Mouse (Mus musculus) kidney, embryonic 16.5 days (tissue): Measurements from ENCODE around the gene Prkch. TPM values are rescaled to one million over a fixed set of nuclear protein-coding genes. Genes with fewer than 3 reads are reported as not detected.
"Not testable (repeated sequence)": the region's sequence is repeated elsewhere in the genome, so short reads cannot be mapped to it uniquely, and the experiment has no call there.

Source experiments
- ATAC-seq: fragments of 200-750 bp; cut with Nextera tagmentation; 2 replicates; pipeline ENCODE4 v1.8.0; 2017; ENCODE audit warnings: moderate TSS enrichment; ENCODE audit not compliant: low FRiP score, low TSS enrichment
- H3K27ac ChIP-seq: fragments of 300-500 bp; sonication (generic); 2 replicates; pipeline ENCODE4 v1.5.1; 2014; ENCODE audit warnings: low read length
- H3K27me3 ChIP-seq: fragments of 300-500 bp; sonication (generic); 2 replicates; pipeline ENCODE4 v1.6.1; 2014; ENCODE audit warnings: low read length, control low read depth, mixed read lengths; ENCODE audit not compliant: insufficient read depth
- H3K36me3 ChIP-seq: fragments of 300-500 bp; sonication (generic); 2 replicates; pipeline ENCODE4 v1.6.1; 2014; ENCODE audit warnings: low read length, control low read depth, mixed read lengths; ENCODE audit not compliant: insufficient read depth
- H3K4me1 ChIP-seq: fragments of 300-500 bp; sonication (generic); 2 replicates; pipeline ENCODE4 v1.6.1; 2014; ENCODE audit warnings: low read length, control low read depth, mixed read lengths; ENCODE audit not compliant: insufficient read depth
- H3K4me2 ChIP-seq: fragments of 300-500 bp; sonication (generic); replicated peaks from 2 replicates; pipeline ENCODE4 v1.6.1; 2014; ENCODE audit warnings: low read depth, low read length
- H3K4me3 ChIP-seq: fragments of 300-500 bp; sonication (generic); 2 replicates; pipeline ENCODE4 v1.5.1; 2014; ENCODE audit warnings: mild to moderate bottlenecking, low read length
- H3K9ac ChIP-seq: fragments of 300-500 bp; sonication (generic); replicated peaks from 2 replicates; pipeline ENCODE4 v1.6.1; 2014; ENCODE audit warnings: low read length
- H3K9me3 ChIP-seq: fragments of 300-500 bp; sonication (generic); 2 replicates; pipeline ENCODE4 v1.6.1; 2016; ENCODE audit warnings: low read length, control low read depth
- WGBS: fragments of 180-500 bp; shearing (Covaris S2); extraction: QIAGEN DNeasy Blood & Tissue Kit; methylation state at CpG from one replicate; pipeline ENCODE4 v1.1.7; 2014; 5-methylcytosine and 5-hydroxymethylcytosine counted together
- polyA plus RNA-seq: library from polyadenylated mRNA; unstranded; fragments of >200 nt; fragmentation: Nextera tagmentation; extraction: Ambion mirVana; gene quantifications from 2 replicates; pipeline ENCODE4 v1.2.1, GENCODE M21; 2015

Gene Prkch
- polyA plus RNA-seq = 9.8 and 10.5 TPM in 2 replicates

DNA sequence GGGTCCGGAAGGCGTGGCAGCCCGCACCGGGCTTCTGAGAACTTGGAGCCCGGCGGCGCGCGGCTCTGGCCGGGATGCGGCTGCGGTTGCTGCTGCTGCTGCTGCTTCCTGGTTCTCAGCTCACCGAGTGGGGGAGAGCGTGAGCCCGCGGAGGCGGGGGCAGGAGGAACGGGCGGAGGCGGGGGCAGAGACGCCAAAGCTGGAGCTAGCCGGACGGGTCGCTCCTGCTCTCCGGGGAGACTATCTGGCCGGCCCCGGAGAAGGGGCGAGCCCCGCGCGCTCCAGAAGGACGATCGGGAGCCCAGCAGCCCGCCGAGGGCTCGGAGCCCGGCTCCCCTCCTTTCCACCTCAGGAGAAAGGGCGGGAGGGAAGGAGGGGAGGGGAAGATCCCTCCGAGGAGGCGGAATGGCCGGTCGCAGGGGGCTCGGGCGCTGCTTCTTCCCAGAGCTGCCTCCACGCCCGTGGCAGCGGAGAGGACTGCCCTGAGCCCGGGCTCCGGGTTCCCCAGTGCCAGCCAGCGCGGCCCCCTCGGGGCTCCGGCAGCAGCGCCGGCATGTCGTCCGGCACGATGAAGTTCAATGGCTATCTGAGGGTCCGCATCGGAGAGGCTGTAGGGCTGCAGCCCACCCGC lies at the start of gene Prkch:
TSS of gene Prkch (plus strand) at position 187 of the 631 bp plus-strand sequence.
- H3K27me3 ChIP-seq = peaks cover 25% of the 10 kb centered on the region
- ATAC-seq = peak; percentile 96
- peaks cover 12% of the 10 kb centered on the region for H3K4me1 ChIP-seq
- peak within 1 kb of the TSS; percentile 90 for H3K9ac ChIP-seq
- H3K9me3 ChIP-seq = no peaks in the 10 kb centered on the region
- H3K4me2 ChIP-seq = peak within 1 kb of the TSS; percentile 85
- under 1% methylated on average over 59 of the region's 61 CpGs for WGBS
- no peaks in the 10 kb centered on the region for H3K36me3 ChIP-seq
- H3K27ac ChIP-seq = peak within 1 kb of the TSS; percentile 79
- peak within 1 kb of the TSS; percentile 80 for H3K4me3 ChIP-seq

DNA sequence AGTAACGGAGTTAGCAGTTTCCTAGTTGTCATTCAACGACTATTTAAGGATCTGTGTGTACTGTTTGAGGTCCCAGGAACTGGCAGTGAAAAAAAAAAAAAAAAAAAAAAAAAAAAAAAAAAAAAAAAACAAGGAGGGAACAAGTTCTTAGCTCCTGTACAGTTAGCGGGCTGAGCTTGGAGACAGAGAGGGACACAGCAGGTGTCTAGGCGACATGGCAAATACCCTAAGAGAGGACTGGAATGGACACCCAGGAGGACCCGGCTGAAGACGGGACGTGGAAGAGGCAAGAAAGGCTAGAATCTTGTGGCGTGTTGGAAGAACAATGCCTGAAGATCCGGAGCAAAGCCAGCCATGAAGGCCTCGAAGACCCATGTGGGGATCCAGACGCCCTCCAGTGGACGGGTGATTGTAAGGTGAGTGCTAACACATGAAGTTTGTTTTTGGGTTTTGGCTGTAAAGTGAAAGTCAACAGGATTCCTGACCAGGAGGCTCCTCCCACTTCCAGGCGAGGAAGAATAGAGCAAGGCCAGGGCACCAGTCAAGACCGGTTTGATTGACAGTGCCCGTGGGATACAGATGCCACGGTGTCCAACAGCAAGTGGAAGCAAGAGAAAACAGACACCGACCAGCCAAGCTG lies 47.0 kb upstream of the Prkch start:
- Histone ChIP-seq H3K9me3 (no peaks in the 10 kb centered on the region), H3K4me3 (peak overlapping the region; percentile 26), H3K9ac (no peak overlapping the region), H3K27me3 (peaks cover 20% of the 10 kb centered on the region), H3K4me2 (peak overlapping the region; percentile 49), H3K27ac (no peak overlapping the region), H3K36me3 (no peaks in the 10 kb centered on the region), H3K4me1 (no peaks in the 10 kb centered on the region)
- WGBS = 32% methylated on average over 17 of the region's 17 CpGs
- no peak for ATAC-seq

DNA sequence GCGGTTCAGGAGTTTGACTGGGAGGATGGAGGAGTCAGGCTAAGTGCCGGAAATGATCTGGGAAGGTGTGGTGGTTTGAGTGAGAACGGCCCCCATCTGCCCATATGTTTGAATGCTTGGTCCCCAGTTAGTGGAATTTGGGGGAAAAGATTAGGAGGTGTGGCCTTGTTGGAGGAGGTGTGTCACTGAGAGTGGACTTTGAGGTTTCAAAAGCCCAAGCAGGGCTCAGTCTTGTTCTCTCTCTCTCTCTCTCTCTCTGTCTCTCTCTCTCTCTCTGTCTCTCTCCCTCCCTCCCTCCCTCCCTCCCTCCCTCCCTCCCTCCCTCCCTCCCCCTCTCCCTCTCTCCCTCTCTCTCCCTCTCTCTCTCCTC lies 46.5 kb upstream of the Prkch start:
- WGBS = 36% methylated on average over 3 of the region's 3 CpGs
- Histone ChIP-seq H3K4me3 (peak overlapping the region; percentile 26; the same call in 1 of the 2 replicates), H3K4me2 (peak overlapping the region; percentile 49), H3K27me3 (peaks cover 20% of the 10 kb centered on the region)
- not testable (repeated sequence) for H3K9ac ChIP-seq, H3K9me3 ChIP-seq, H3K4me1 ChIP-seq, H3K27ac ChIP-seq, H3K36me3 ChIP-seq
- ATAC-seq = peak; percentile 33; the same call in 1 of the 2 replicates

DNA sequence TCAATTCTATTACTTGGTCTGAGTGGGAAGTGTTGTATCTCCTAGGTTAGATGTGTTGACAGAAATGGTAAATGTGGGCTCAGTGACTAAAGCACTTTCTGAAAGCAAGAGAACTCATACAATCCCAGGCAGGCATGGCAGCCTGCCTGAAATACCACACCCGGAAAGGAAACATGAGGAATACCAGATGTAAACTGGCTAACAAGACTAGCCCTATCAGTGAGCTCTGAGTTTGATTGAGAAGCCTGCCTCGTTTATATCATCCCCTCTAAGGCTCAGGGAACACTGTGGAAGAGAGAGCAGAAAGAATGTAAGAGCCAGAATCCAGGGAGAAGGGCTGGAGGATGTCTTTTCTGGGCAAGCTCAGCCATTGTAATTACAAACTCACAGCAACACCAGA lies 45.4 kb upstream of the Prkch start:
- H3K4me3 ChIP-seq = no peak overlapping the region
- H3K4me2 ChIP-seq = no peak overlapping the region
- H3K4me1 ChIP-seq = no peaks in the 10 kb centered on the region
- peaks cover 24% of the 10 kb centered on the region for H3K27me3 ChIP-seq
- H3K36me3 ChIP-seq = no peaks in the 10 kb centered on the region
- ATAC-seq = no peak
- no peak overlapping the region for H3K9ac ChIP-seq
- no peaks in the 10 kb centered on the region for H3K9me3 ChIP-seq
- no peak overlapping the region for H3K27ac ChIP-seq
- WGBS = 32% methylated on average over 2 of the region's 2 CpGs

DNA sequence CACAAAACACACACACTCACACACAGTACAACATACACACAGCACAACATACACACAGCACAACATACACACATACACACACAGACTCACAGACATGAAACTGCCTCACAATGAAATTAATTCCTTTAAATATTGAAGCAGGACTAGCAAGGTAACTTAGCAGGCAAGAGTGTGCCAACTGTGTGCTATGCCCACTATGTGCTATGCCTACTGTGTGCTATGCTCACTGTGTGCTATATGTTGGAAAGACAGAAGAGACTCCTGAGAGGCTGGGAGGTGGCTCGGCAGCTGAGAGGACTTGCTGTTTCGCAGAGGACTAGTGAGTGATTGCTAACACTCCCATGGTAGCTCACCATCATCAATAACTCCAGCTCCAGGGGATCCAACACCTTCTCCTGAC lies 44.2 kb upstream of the Prkch start:
- Histone ChIP-seq H3K9me3 (no peaks in the 10 kb centered on the region), H3K4me1 (peaks cover 5% of the 10 kb centered on the region), H3K36me3 (no peaks in the 10 kb centered on the region), H3K27ac (no peak overlapping the region), H3K4me3 (no peak overlapping the region), H3K4me2 (no peak overlapping the region), H3K9ac (no peak overlapping the region), H3K27me3 (peaks cover 34% of the 10 kb centered on the region)
- ATAC-seq = no peak
- WGBS = 81% methylated on average over 2 of the region's 2 CpGs

DNA sequence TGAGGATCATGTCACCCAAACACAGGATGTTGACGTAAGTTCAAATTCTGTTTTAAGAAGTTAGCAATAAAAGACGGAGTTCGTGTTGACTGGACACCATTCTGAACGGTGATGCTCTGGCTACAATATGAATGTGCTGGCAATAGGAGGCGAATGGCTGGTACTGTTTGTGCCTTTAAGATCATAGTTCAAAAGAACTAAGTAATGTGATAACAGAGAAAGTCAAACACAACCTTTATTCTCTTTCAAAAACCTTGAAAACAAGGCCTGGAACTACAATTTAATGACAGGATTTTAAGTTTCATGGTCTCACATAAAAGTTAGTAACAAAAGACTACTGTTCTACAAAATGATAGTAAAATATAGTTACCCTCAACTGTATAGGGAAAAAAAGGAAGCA lies 41.4 kb upstream of the Prkch start:
- Histone ChIP-seq H3K4me3 (no peak overlapping the region), H3K27me3 (peaks cover 62% of the 10 kb centered on the region), H3K27ac (no peak overlapping the region), H3K9ac (no peak overlapping the region), H3K9me3 (no peaks in the 10 kb centered on the region), H3K4me1 (peaks cover 15% of the 10 kb centered on the region), H3K4me2 (no peak overlapping the region), H3K36me3 (no peaks in the 10 kb centered on the region)
- 69% methylated on average over 5 of the region's 5 CpGs for WGBS
- ATAC-seq = no peak

DNA sequence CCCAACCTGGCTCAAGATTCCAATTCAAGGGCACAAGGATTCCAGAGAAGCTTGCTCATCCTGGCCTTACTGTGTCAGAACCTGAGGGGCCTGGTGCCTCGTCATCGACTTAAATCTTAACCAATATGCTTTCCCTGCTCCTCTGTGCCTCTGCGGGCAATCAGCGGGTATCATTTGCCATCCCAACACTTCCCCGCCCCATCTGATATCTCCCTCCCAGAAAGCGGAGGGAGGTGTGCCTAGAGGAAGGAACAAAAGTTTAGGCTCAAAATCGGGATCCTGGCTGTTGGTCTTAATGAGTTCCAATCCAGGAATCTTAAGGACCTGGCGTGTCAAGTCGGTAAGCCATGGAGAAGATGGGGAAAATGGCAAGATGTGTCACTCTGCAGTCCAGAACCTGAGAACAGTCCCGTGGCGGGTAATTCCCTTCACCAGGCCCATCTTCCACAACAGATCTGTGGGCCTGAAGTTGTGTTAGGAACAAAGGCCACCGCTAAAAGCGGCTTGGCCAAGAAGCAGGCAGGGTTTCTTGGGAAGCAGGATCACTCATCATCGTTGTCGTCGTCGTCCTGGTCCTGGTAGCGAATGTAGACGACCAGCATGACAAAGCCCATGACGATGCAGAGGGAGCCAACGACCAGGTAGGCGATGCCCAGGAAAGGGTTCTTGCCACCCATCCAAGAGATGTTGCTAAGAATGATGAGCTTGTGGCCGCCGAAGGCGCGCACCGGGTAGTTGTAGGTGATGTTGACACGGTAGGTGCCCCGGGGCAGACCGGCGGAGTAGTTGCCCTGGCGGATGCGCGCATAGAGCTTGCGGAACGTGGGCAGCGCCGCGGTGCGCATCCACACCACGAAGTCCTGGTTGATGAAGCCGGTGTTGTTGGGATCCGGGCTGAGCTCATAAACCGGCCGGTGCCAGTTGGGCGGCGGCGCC lies 39.6 kb upstream of the Prkch start:
- H3K4me2 ChIP-seq = peak overlapping the region; percentile 69
- peaks cover 15% of the 10 kb centered on the region for H3K4me1 ChIP-seq
- ATAC-seq = 0 out of 2 replicates have a peak, but pooled peaks have one; percentile 5
- no peaks in the 10 kb centered on the region for H3K36me3 ChIP-seq
- H3K9ac ChIP-seq = peak overlapping the region; percentile 65
- no peaks in the 10 kb centered on the region for H3K9me3 ChIP-seq
- no peak overlapping the region for H3K27ac ChIP-seq
- H3K27me3 ChIP-seq = peaks cover 79% of the 10 kb centered on the region
- WGBS = 15% methylated on average over 48 of the region's 48 CpGs
- peak overlapping the region; percentile 53 for H3K4me3 ChIP-seq

DNA sequence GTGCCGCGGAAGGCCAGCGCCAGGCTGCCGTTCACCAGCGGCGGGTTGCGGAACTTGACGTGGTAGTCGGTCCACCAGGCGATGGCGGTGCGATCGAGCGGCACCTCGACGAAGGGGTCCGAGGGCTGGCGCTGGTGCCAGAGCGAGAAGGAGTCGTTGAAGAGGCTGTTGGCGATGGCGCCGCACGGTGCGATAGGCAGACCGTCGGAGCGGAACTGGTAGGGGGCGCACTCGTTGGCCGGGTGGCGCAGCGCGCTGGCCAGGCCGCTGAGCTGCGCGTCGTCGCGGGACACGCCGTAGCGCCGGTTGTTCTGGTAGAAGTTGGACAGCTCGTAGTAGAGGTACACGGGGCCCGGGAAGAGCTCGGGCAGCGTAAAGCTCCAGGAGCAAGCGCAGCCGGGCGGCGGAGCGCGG lies 38.9 kb upstream of the Prkch start:
- no peaks in the 10 kb centered on the region for H3K36me3 ChIP-seq
- peak overlapping the region; percentile 53 for H3K4me3 ChIP-seq
- ATAC-seq = peak; percentile 64
- peaks cover 86% of the 10 kb centered on the region for H3K27me3 ChIP-seq
- H3K4me2 ChIP-seq = peak overlapping the region; percentile 69
- H3K9me3 ChIP-seq = no peaks in the 10 kb centered on the region
- H3K27ac ChIP-seq = no peak overlapping the region
- under 1% methylated on average over 55 of the region's 55 CpGs for WGBS
- peaks cover 15% of the 10 kb centered on the region for H3K4me1 ChIP-seq
- H3K9ac ChIP-seq = peak overlapping the region; percentile 65

DNA sequence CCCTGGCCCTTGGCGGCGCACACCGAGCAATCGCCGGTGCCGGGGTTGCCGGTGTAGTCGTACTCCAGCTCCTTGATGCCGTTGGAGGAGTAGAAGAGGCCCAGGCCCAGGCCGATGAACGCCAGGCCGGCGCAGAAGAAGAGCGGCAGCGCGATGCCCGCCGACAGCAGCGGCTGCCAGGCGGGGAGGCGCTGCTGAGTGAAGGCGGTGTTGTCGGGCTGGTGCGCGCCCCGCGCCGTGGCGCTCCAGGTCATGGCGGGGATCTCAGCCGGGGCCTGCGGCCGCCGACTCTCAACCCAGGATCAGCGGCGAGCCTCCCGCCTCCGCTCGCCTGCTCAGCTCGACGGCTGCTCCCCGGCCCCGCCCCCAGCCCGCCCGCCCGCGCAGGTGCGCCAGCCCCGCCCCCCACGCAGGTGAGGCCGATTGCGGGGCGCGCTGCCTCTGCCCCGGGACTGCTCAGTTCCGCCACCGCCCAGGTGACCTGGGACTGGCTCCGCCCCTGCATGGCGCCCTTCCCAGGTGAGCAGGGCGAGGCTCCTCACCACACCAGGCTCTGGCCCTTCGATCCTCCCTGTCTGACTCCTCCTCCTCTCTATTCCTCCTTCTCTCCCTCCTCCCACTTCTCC lies 38.4 kb upstream of the Prkch start, which contains the start of gene Tmem30b:
TSS of gene Tmem30b (minus strand) at position 307 of the 626 bp plus-strand sequence.
- peak within 1 kb of the TSS; percentile 65 for H3K9ac ChIP-seq
- 1% methylated on average over 31 of the region's 61 CpGs for WGBS
- peak within 1 kb of the TSS; percentile 36; the same call in 1 of the 2 replicates for H3K27ac ChIP-seq
- H3K36me3 ChIP-seq = no peaks in the 10 kb centered on the region
- no peaks in the 10 kb centered on the region for H3K9me3 ChIP-seq
- H3K4me1 ChIP-seq = peaks cover 15% of the 10 kb centered on the region
- H3K27me3 ChIP-seq = peaks cover 86% of the 10 kb centered on the region
- H3K4me2 ChIP-seq = peak within 1 kb of the TSS; percentile 69
- ATAC-seq = peak; percentile 90
- peak within 1 kb of the TSS; percentile 53 for H3K4me3 ChIP-seq
